Mouse (Mus musculus) kidney, adult 2 months (tissue): ENCODE measurements around the gene Diaph3. TPM values are rescaled to one million over a fixed set of nuclear protein-coding genes. Genes with fewer than 3 reads are reported as not detected.
A peak's percentile ranks its signal among the peaks of the same experiment; 100 is the strongest.

ENCODE experiments used
- DNase-seq: peaks from one replicate; pipeline ENCODE4 v3.0.0; 2021
- H3K27ac ChIP-seq: fragments of 200-500 bp; 2 replicates; pipeline ENCODE4 v1.5.1; 2012; ENCODE audit warnings: low read depth, low read length, control low read depth, inconsistent platforms; ENCODE audit not compliant: insufficient read depth
- H3K27me3 ChIP-seq: fragments of 200-500 bp; replicated peaks from 2 replicates; pipeline ENCODE4 v1.6.1; 2012; ENCODE audit warnings: mild to moderate bottlenecking, moderate library complexity, low read length, inconsistent platforms; ENCODE audit not compliant: control insufficient read depth, insufficient read depth
- H3K36me3 ChIP-seq: fragments of 200-500 bp; 2 replicates; pipeline ENCODE4 v1.6.1; 2012; ENCODE audit warnings: mild to moderate bottlenecking, moderate library complexity, low read length, inconsistent platforms; ENCODE audit not compliant: control insufficient read depth, insufficient read depth
- H3K4me1 ChIP-seq: fragments of 200-500 bp; 2 replicates; pipeline ENCODE4 v1.6.1; 2011; ENCODE audit warnings: low read length; ENCODE audit not compliant: control insufficient read depth, insufficient read depth
- H3K4me3 ChIP-seq: fragments of 200-500 bp; 2 replicates; pipeline ENCODE4 v1.5.1; 2011; ENCODE audit warnings: mild to moderate bottlenecking, low read depth, low read length, control low read depth; ENCODE audit not compliant: insufficient read depth
- CTCF ChIP-seq: fragments of 200-500 bp; conservative IDR thresholded peaks from 2 replicates; pipeline ENCODE4 v1.5.1; 2011; ENCODE audit warnings: low read depth, mild to moderate bottlenecking, control low read depth, low read length, moderate library complexity, mixed read lengths; ENCODE audit not compliant: insufficient read depth, insufficient read length
- POLR2A ChIP-seq: fragments of 200-500 bp; IDR thresholded peaks from one replicate; pipeline ENCODE4 v1.6.1; 2011; ENCODE audit warnings: low read depth, low read length, control low read depth
- WGBS: fragments of 180-500 bp; shearing (Covaris S2); methylation state at CpG from one replicate; pipeline ENCODE4 v1.1.7; 2018; 5-methylcytosine and 5-hydroxymethylcytosine counted together
- polyA plus RNA-seq: library from polyadenylated mRNA; depleted of rRNA; stranded (reverse); fragments of >200 nt; gene quantifications from 2 replicates; pipeline ENCODE4 v1.2.3, GENCODE M21; 2012

Gene Diaph3
- polyA plus RNA-seq, 1 experiment: 0.08 TPM

GRCm38 (mm10) chr14:87145351-87145750 is 4.3 kb upstream of the Diaph3 start:
- no peak for DNase-seq
- TF ChIP-seq POLR2A (no peak), CTCF (no peak)
- Histone ChIP-seq H3K27me3 (no peaks in the 10 kb centered on the region), H3K4me3 (no peak overlapping the region), H3K36me3 (no peaks in the 10 kb centered on the region), H3K27ac (no peak overlapping the region), H3K4me1 (no peaks in the 10 kb centered on the region)
- WGBS: 80% methylated on average over 3 of the region's 3 CpGs

GRCm38 (mm10) chr14:87141777-87142176 is 742 bp upstream of the Diaph3 start:
- TF ChIP-seq POLR2A (no peak), CTCF (no peak)
- Histone ChIP-seq H3K36me3 (no peaks in the 10 kb centered on the region), H3K4me1 (no peaks in the 10 kb centered on the region), H3K27me3 (no peaks in the 10 kb centered on the region), H3K27ac (no peak overlapping the region), H3K4me3 (peak overlapping the region; percentile 81; the same call in 1 of the 2 replicates)
- 63% methylated on average over 11 of the region's 11 CpGs for WGBS
- DNase-seq: peak; percentile 41

- Histone ChIP-seq H3K27me3 (no peaks in the 10 kb centered on the region), H3K4me1 (no peaks in the 10 kb centered on the region), H3K36me3 (no peaks in the 10 kb centered on the region), H3K4me3 (peak overlapping the region; percentile 81), H3K27ac (no peak overlapping the region)
- peak; percentile 52 for DNase-seq
- TF ChIP-seq POLR2A: no peak
- TF ChIP-seq CTCF: no peak
- WGBS: 2% methylated on average over 17 of the region's 17 CpGs
These were observed 590 bp downstream of the Diaph3 start for GRCm38 (mm10) chr14:87140327-87140962.

GRCm38 (mm10) chr14:87126076-87126639 is 14.9 kb downstream of the Diaph3 start:
- TF ChIP-seq CTCF (no peak), POLR2A (no peak)
- no peaks in the 10 kb centered on the region for H3K4me1 ChIP-seq
- H3K36me3 ChIP-seq: no peaks in the 10 kb centered on the region
- no peak for DNase-seq
- 75% methylated on average over 6 of the region's 6 CpGs for WGBS
- H3K4me3 ChIP-seq: no peak overlapping the region
- no peak overlapping the region for H3K27ac ChIP-seq
- H3K27me3 ChIP-seq: no peaks in the 10 kb centered on the region

- TF ChIP-seq CTCF (no peak), POLR2A (no peak)
- DNase-seq: no peak
- H3K4me1 ChIP-seq: no peaks in the 10 kb centered on the region
- H3K27me3 ChIP-seq: no peaks in the 10 kb centered on the region
- WGBS: 80% methylated on average over 5 of the region's 5 CpGs
- no peak overlapping the region for H3K27ac ChIP-seq
- H3K4me3 ChIP-seq: no peak overlapping the region
- no peaks in the 10 kb centered on the region for H3K36me3 ChIP-seq
These were observed 15.5 kb downstream of the Diaph3 start for GRCm38 (mm10) chr14:87125492-87125891.

- no peak overlapping the region for H3K4me3 ChIP-seq
- no peak overlapping the region for H3K27ac ChIP-seq
- no peaks in the 10 kb centered on the region for H3K27me3 ChIP-seq
- no peak for DNase-seq
- no peaks in the 10 kb centered on the region for H3K4me1 ChIP-seq
- no peaks in the 10 kb centered on the region for H3K36me3 ChIP-seq
- TF ChIP-seq POLR2A (no peak), CTCF (no peak)
- WGBS: 95% methylated on average over 15 of the region's 15 CpGs
These were observed 17.9 kb downstream of the Diaph3 start for GRCm38 (mm10) chr14:87123091-87123490.

GRCm38 (mm10) chr14:87121868-87122267 is 19.2 kb downstream of the Diaph3 start:
- Histone ChIP-seq H3K27ac (no peak overlapping the region), H3K4me3 (no peak overlapping the region), H3K27me3 (no peaks in the 10 kb centered on the region), H3K4me1 (no peaks in the 10 kb centered on the region), H3K36me3 (no peaks in the 10 kb centered on the region)
- 27% methylated on average over 6 of the region's 6 CpGs for WGBS
- DNase-seq: no peak
- TF ChIP-seq CTCF (no peak), POLR2A (no peak)
